Mouse (Mus musculus) left cerebral cortex, postnatal 36 days (tissue): Measurements from ENCODE around the gene Pde4d. TPM values are rescaled to one million over a fixed set of nuclear protein-coding genes. Genes with fewer than 3 reads are reported as not detected.

ENCODE experiments used
- DNase-seq, 2 experiments: peaks; one replicate each; pipeline ENCODE4 v3.0.0; 2021 to 2022; ENCODE audit warnings: low spot score in 2 of 2, mixed read lengths in 1 of 2
- intact Hi-C: fragments of 180-260 bp; cut with DNase I; formaldehyde crosslinking; loops from one replicate; pipeline ENCODE4 v1.15.1; 2025
- total RNA-seq, 2 experiments: library from RNA; stranded (reverse); gene quantifications; 2 replicates each; pipeline ENCODE4 v1.2.3; 2021

Pde4d gene
- total RNA-seq, 2 experiments from 2014 or later: 110 to 119 TPM

- intact Hi-C loops: no loop called here
- no peak for DNase-seq
Observed at GRCm38 (mm10) chr13:108485036-108485435, 35.3 kb downstream of the Pde4d start.

GRCm38 (mm10) chr13:108487066-108487465, 37.3 kb downstream of the Pde4d start:
- intact Hi-C loops: no loop called here
- no peak for DNase-seq

DNA sequence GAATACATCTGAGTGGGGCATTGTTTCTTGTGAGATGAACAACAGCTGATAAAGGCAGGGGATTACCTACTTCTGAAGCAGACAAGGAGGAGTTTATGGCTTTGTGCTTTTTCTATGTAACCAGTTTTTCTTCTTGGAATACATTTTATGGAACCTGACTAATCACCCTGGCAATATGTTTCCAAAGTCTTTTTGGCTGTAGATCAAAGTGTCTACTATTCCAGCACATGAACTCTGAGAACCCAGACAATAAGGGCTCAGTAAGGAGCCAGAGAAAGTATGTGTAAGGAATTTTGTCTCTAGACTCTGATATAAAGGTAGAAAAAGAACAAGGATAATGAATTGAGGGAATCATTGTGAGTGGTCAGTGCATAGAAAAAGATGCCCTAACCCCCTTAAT, 40.1 kb downstream of the Pde4d start:
- intact Hi-C loops: no loop called here
- no peak for DNase-seq

DNA sequence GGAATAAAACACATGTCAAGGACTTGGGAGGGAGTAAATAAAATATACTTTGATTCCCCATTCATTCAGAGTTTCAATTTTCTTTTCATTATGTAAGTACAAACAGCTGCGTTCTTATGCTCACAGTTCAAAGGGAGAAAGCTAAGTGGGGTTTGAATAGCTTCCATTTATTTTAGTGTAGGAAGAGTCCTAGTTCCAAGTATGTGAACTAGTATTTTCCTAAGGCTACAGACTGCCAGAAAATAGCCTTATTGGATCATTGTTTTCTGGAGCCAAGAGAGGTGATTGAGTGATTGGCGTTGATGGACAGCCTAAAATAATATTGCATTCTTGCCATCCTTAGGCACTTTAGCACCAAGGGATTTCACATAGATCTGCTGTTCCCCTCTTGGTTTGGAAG, 41.1 kb downstream of the Pde4d start:
- no peak for DNase-seq
- intact Hi-C loops: no loop called here

DNA sequence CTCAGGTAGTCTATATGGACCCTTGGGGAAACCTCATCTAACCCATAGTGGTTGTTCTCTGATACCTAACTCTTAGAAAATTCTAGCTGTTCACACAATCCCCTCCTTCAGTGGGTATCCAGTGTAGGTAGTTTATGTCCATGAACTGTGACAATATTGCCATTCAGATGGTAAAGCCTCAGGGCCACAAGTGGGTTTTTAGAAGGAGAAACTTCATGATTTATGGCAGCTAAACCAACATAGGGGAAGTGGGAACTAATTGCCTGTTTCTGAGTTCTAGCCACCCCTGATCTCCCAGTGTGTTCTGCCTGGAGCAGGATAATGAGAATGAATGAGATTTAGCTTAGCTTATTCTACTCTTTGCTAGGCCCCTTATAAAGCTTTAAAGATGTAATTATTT, 43.1 kb downstream of the Pde4d start:
- DNase-seq: no peak
- intact Hi-C loops: no loop called here

GRCm38 (mm10) chr13:108494365-108494764, 44.6 kb downstream of the Pde4d start:
- intact Hi-C loops: no loop called here
- DNase-seq: no peak

- no peak for DNase-seq
- intact Hi-C loops: no loop called here
Observed at GRCm38 (mm10) chr13:108497768-108498167, 48.0 kb downstream of the Pde4d start.

DNA sequence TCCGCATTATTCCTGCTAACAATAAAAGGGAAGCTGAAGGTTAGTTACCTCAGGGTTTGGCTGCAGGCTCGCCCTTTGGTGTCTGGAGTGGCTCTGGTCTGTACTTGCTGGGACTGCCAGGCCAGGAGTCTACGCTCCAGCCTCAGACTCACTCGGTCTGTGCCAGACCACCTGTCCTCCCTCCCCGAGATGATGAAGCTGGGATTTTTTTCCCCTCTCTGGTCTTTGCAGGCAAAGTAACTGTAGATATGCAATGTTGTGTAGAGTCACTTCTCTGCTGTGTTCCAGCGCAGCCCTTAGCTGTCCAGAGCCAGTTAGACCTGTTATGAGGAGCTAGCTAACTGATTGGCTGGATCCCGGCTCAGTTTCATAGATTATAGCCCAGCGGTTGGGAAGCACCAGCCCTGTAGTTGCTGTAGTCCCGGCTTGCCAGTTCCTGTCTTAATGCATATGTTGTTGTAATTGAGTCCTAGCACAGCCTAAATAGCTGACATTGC, 48.5 kb downstream of the Pde4d start:
- intact Hi-C loops: no loop called here
- DNase-seq: peak in 1 of 2 experiments; percentile 6

DNA sequence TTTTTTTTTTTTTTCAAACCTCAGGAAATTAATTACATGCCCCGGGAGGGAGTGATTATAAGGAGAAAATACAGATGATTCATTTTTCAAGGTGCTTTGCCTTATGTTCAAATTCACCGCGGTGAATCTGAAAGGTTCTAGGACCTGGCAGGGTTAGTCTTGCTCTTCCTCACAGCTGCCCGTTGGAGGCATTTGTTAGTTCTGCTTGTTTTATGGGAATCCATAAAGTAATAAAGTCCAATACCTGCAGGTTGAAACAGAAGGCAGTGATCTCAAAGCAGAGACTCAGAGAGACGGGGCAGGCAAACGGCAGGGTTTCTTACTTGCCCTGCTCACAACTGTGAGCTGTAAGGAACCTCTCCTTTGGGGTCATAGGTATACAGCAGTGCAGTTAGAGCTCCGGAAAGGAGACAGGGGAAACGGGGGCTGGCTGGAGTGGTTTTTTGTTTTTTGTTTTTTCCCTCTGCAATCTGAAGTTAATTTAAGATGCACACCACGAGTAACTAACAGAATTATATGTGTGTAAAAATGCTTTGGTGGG, 49.1 kb downstream of the Pde4d start:
- no peak for DNase-seq
- intact Hi-C loops: no loop called here

DNA sequence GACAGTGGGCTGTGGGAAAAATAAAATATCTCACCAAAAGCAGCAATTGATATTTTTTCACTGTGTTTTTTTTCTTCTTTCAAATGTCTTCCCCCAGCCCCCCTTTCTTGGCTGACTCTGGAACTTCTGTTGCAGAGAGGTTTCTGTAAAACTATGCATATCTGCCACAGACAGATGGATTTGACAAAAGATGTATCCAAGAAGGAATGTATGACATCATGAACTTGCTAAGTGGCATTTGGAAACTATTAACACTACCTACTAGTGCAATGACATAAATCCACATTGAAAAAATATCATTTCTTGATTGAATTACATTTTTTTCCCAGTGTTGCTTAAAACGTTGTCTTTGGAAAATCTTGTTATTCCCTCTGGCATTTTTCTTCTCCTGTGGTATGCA, 51.6 kb downstream of the Pde4d start:
- no peak for DNase-seq
- intact Hi-C loops: no loop called here

- no peak for DNase-seq
- intact Hi-C loops: no loop called here
Observed at GRCm38 (mm10) chr13:108524548-108524947, 74.8 kb downstream of the Pde4d start.

DNA sequence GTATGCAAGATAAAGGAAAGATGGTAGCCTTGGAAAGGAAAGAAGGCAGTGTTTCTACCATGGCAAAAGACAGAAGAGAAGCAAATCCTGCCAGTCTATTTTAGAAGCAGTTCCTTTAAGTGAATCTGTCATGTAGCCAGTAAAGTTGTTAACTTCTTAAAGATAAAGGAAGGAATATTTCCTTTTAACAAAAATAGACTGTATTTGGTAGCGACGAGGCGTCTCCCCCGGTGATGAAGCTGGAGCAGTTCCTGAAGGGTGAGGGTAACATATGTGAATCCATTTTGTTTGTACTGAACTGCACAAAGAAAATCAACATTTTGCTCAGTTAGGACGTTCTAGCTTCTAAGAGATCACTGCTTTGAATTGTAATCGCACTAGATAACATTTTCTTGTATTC, 75.2 kb downstream of the Pde4d start:
- intact Hi-C loops: no loop called here
- DNase-seq: no peak

GRCm38 (mm10) chr13:108526258-108527007, 76.7 kb downstream of the Pde4d start:
- intact Hi-C loops: no loop called here
- no peak for DNase-seq

- intact Hi-C loops: no loop called here
- DNase-seq: peak in 1 of 2 experiments; percentile 23
Observed at GRCm38 (mm10) chr13:108527090-108527770, 77.5 kb downstream of the Pde4d start.

DNA sequence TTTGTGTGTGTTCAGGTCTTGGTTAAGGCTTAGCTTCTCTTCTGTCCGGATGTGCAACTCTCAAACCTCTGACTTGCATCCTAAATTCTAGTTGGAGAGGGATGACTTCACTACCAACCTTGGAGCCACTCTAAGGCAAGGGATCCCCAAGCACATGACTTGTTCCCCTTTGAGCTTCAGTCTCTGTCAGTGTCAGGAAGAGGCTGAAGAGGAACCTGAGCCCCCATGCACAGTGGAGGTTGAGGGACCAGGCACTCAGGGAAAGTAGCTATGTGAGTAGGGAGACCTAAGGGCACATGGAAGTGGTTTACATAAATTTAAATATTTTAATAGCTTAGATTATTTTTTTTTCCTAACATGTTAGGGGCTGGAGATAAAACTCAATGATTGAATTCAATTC, 78.6 kb downstream of the Pde4d start:
- intact Hi-C loops: no loop called here
- no peak for DNase-seq

- intact Hi-C loops: no loop called here
- no peak for DNase-seq
Observed at GRCm38 (mm10) chr13:108532875-108533274, 83.1 kb downstream of the Pde4d start.

- DNase-seq: no peak
- intact Hi-C loops: no loop called here
Observed at GRCm38 (mm10) chr13:108536436-108536835, 86.7 kb downstream of the Pde4d start.

DNA sequence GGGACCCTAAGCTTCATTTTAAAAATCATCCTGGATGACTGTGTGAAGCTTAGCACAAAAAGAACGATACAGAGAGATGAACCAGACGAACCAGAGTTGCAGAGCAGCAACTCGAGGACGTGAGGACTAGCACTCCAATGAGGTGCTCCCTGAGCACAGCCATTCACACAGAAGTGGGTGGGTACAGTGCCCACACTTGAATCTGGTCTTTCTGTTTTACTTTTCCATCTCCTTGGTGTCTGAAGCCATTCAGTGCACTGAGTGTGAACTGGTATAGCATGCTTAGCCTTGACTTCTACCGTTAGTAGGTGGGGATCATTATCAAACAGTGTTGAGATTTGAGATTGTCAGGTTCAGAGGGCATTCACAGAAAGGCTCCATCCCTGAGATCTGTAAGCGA, 87.2 kb downstream of the Pde4d start:
- no peak for DNase-seq
- intact Hi-C loops: no loop called here

GRCm38 (mm10) chr13:108538760-108539369, 89.1 kb downstream of the Pde4d start:
- no peak for DNase-seq

GRCm38 (mm10) chr13:108541488-108541887, 91.7 kb downstream of the Pde4d start:
- intact Hi-C loops: no loop called here
- no peak for DNase-seq

More at GRCm38 (mm10) chr13:108538760-108539369, 89.1 kb downstream of the Pde4d start:
- intact Hi-C loops: no loop called here
